Mouse (Mus musculus) limb, embryonic 14.5 days (tissue): ENCODE data around the gene Ppil6. TPM values are rescaled to one million over a fixed set of nuclear protein-coding genes. Genes with fewer than 3 reads are reported as not detected.

Source experiments
- ATAC-seq: fragments of 200-750 bp; cut with Nextera tagmentation; 2 replicates; pipeline ENCODE4 v1.8.0; 2017; ENCODE audit warnings: low read depth, moderate number of reproducible peaks, moderate TSS enrichment; ENCODE audit not compliant: low FRiP score
- DNase-seq: peaks from one replicate; pipeline ENCODE4 v3.0.0-alpha.2; 2015; ENCODE audit warnings: low spot score
- H3K27ac ChIP-seq: fragments of 300-500 bp; sonication (generic); replicated peaks from 2 replicates; pipeline ENCODE4 v1.5.1; 2014; ENCODE audit warnings: low read depth, mild to moderate bottlenecking, low read length, moderate library complexity, mixed read lengths
- H3K27me3 ChIP-seq: fragments of 300-500 bp; sonication (generic); 2 replicates; pipeline ENCODE4 v1.6.1; 2014; ENCODE audit warnings: low read length, mixed read lengths; ENCODE audit not compliant: control insufficient read depth, insufficient read depth
- H3K36me3 ChIP-seq: fragments of 300-500 bp; sonication (generic); 2 replicates; pipeline ENCODE4 v1.6.1; 2014; ENCODE audit warnings: mild to moderate bottlenecking, low read length, moderate library complexity, mixed read lengths; ENCODE audit not compliant: control insufficient read depth, insufficient read depth
- H3K4me1 ChIP-seq: fragments of 300-500 bp; sonication (generic); 2 replicates; pipeline ENCODE4 v1.6.1; 2014; ENCODE audit warnings: antibody characterized with exemption, low read length, mixed read lengths; ENCODE audit not compliant: control insufficient read depth, insufficient read depth
- H3K4me2 ChIP-seq: fragments of 300-500 bp; sonication (generic); replicated peaks from 2 replicates; pipeline ENCODE4 v1.6.1; 2014; ENCODE audit warnings: low read depth, mild to moderate bottlenecking, low read length, moderate library complexity; ENCODE audit not compliant: severe bottlenecking
- H3K4me3 ChIP-seq: fragments of 300-500 bp; sonication (generic); replicated peaks from 2 replicates; pipeline ENCODE4 v1.5.1; 2014; ENCODE audit warnings: low read length
- H3K9ac ChIP-seq: fragments of 300-500 bp; sonication (generic); 2 replicates; pipeline ENCODE4 v1.6.1; 2014; ENCODE audit warnings: mild to moderate bottlenecking, low read depth, low read length, moderate library complexity; ENCODE audit not compliant: severe bottlenecking
- H3K9me3 ChIP-seq: fragments of 300-500 bp; sonication (generic); 2 replicates; pipeline ENCODE4 v1.6.1; 2016; ENCODE audit warnings: low read length; ENCODE audit not compliant: control insufficient read depth
- POLR2A ChIP-seq: fragments of 200-500 bp; IDR thresholded peaks from 2 replicates; pipeline ENCODE4 v1.8.0; 2012; ENCODE audit warnings: inconsistent platforms, mild to moderate bottlenecking, moderate library complexity, borderline replicate concordance; ENCODE audit not compliant: insufficient read depth, insufficient read length; ENCODE audit errors: extremely low read depth
- WGBS: fragments of 180-500 bp; shearing (Covaris S2); extraction: QIAGEN DNeasy Blood & Tissue Kit; methylation state at CpG from one replicate; pipeline ENCODE4 v1.1.7; 2014; 5-methylcytosine and 5-hydroxymethylcytosine counted together
- polyA plus RNA-seq, 2 experiments: library from polyadenylated mRNA; depleted of rRNA in 1 of 2; stranded (reverse) in 1 of 2; unstranded in 1 of 2; fragments of >200 nt; fragmentation: Nextera tagmentation in 1 of 2; extraction: Ambion mirVana in 1 of 2; gene quantifications; 2 replicates each; pipeline versions ENCODE4 v1.2.1 to v1.2.3; 2012 to 2014

Ppil6 gene
- polyA plus RNA-seq, 2 experiments, result 0.52 to 0.58 TPM

- no peaks in the 10 kb centered on the region for H3K9me3 ChIP-seq
- no peak overlapping the region for H3K9ac ChIP-seq
- H3K4me3 ChIP-seq, result no peak overlapping the region
- no peak for ATAC-seq
- H3K4me2 ChIP-seq, result no peak overlapping the region
- TF ChIP-seq POLR2A, result no peak
- 97% methylated on average over 4 of the region's 4 CpGs for WGBS
- no peak overlapping the region for H3K27ac ChIP-seq
- H3K27me3 ChIP-seq, result no peaks in the 10 kb centered on the region
- H3K4me1 ChIP-seq, result no peaks in the 10 kb centered on the region
- H3K36me3 ChIP-seq, result peaks cover 28% of the 10 kb centered on the region
- DNase-seq, result no peak
Observed at GRCm38 (mm10) chr10:41538986-41539385, 48.7 kb downstream of the Ppil6 start.

- H3K36me3 ChIP-seq, result peaks cover 8% of the 10 kb centered on the region; the same call in 1 of the 2 replicates
- H3K4me2 ChIP-seq, result no peak overlapping the region
- TF ChIP-seq POLR2A, result no peak
- H3K4me3 ChIP-seq, result no peak overlapping the region
- no peak overlapping the region for H3K27ac ChIP-seq
- H3K9ac ChIP-seq, result no peak overlapping the region
- WGBS, result 96% methylated on average over 6 of the region's 6 CpGs
- no peaks in the 10 kb centered on the region for H3K27me3 ChIP-seq
- DNase-seq, result no peak
- H3K9me3 ChIP-seq, result no peaks in the 10 kb centered on the region
- no peak for ATAC-seq
- 0 out of 2 replicates have a peak, but pooled peaks cover 3% of the 10 kb centered on the region for H3K4me1 ChIP-seq
Observed at GRCm38 (mm10) chr10:41542057-41542456, 51.8 kb downstream of the Ppil6 start.

GRCm38 (mm10) chr10:41543439-41543838 lies 53.2 kb downstream of the Ppil6 start:
- H3K9ac ChIP-seq, result no peak overlapping the region
- no peak overlapping the region for H3K27ac ChIP-seq
- H3K27me3 ChIP-seq, result no peaks in the 10 kb centered on the region
- H3K9me3 ChIP-seq, result no peaks in the 10 kb centered on the region
- WGBS, result 91% methylated on average over 4 of the region's 4 CpGs
- ATAC-seq (no peak), DNase-seq (no peak)
- no peak overlapping the region for H3K4me3 ChIP-seq
- H3K4me2 ChIP-seq, result no peak overlapping the region
- H3K4me1 ChIP-seq, result 0 out of 2 replicates have a peak, but pooled peaks cover 3% of the 10 kb centered on the region
- TF ChIP-seq POLR2A, result no peak
- H3K36me3 ChIP-seq, result 0 out of 2 replicates have a peak, but pooled peaks cover 5% of the 10 kb centered on the region

GRCm38 (mm10) chr10:41543844-41544243 lies 53.6 kb downstream of the Ppil6 start:
- no peak for TF ChIP-seq POLR2A

GRCm38 (mm10) chr10:41544481-41545190 lies 54.4 kb downstream of the Ppil6 start:
- Histone ChIP-seq H3K9me3 (peaks cover 7% of the 10 kb centered on the region), H3K27ac (no peak overlapping the region), H3K4me3 (no peak overlapping the region), H3K9ac (no peak overlapping the region), H3K4me2 (no peak overlapping the region), H3K36me3 (no peaks in the 10 kb centered on the region), H3K4me1 (0 out of 2 replicates have a peak, but pooled peaks cover 3% of the 10 kb centered on the region), H3K27me3 (no peaks in the 10 kb centered on the region)
- no peak for TF ChIP-seq POLR2A
- ATAC-seq (no peak), DNase-seq (no peak)
- 8% methylated on average over 7 of the region's 7 CpGs for WGBS

More at GRCm38 (mm10) chr10:41543844-41544243, 53.6 kb downstream of the Ppil6 start:
- H3K4me2 ChIP-seq, result no peak overlapping the region
- no peak overlapping the region for H3K4me3 ChIP-seq
- no peaks in the 10 kb centered on the region for H3K27me3 ChIP-seq
- H3K36me3 ChIP-seq, result 0 out of 2 replicates have a peak, but pooled peaks cover 4% of the 10 kb centered on the region
- DNase-seq (no peak), ATAC-seq (no peak)
- H3K9ac ChIP-seq, result no peak overlapping the region
- 0 out of 2 replicates have a peak, but pooled peaks cover 3% of the 10 kb centered on the region for H3K4me1 ChIP-seq
- no peaks in the 10 kb centered on the region for H3K9me3 ChIP-seq
- no peak overlapping the region for H3K27ac ChIP-seq
- WGBS, result 76% methylated on average over 2 of the region's 2 CpGs
